Mouse (Mus musculus): ENCODE measurements around the gene Tnfsf12. TPM values are rescaled to one million over a fixed set of nuclear protein-coding genes. Genes with fewer than 3 reads are reported as not detected.

Gene Tnfsf12
- polyA plus RNA-seq, 1 experiment = 5.5 TPM

GRCm38 (mm10) chr11:69654760-69655159 lies 40.9 kb downstream of the Tnfsf12 start:
- Histone ChIP-seq H3ac (ENCODE audit: control insufficient read depth, insufficient read length) (no peak overlapping the region), H3K36me3 (ENCODE audit: control insufficient read depth, insufficient read depth) (peaks cover 14% of the 10 kb centered on the region), H3K4me3 (no peak overlapping the region), H3K79me2 (ENCODE audit: control insufficient read depth, insufficient read depth) (peaks cover 2% of the 10 kb centered on the region), H3K4me2 (ENCODE audit: low read depth) (no peak overlapping the region), H3K27me3 (ENCODE audit: control insufficient read depth, insufficient read depth, insufficient read length) (no peaks in the 10 kb centered on the region)
- TF ChIP-seq POLR2AphosphoS2 (IDR thresholded peaks at IDR 0.05; ENCODE audit: insufficient read length, low read depth) = no peak
- no peak for TF ChIP-seq MYOG (IDR thresholded peaks at IDR 0.05; ENCODE audit: control insufficient read depth in 1 of 3, insufficient read depth in 1 of 3, insufficient read length in 2 of 3, low read depth in 2 of 3)
- no peak for TF ChIP-seq SRF (IDR thresholded peaks at IDR 0.05; ENCODE audit: control insufficient read depth, insufficient read length, low read depth)
- no peak for TF ChIP-seq MYOD1 (IDR thresholded peaks at IDR 0.05; ENCODE audit: control insufficient read depth in 1 of 3, insufficient read length in 2 of 3, low read depth in 2 of 3)
- TF ChIP-seq REST (IDR thresholded peaks at IDR 0.05; ENCODE audit: insufficient read depth, insufficient read length) = no peak

GRCm38 (mm10) chr11:69653399-69653798 lies 42.2 kb downstream of the Tnfsf12 start:
- TF ChIP-seq USF1 (IDR thresholded peaks at IDR 0.05; ENCODE audit: low read depth) (no peak), TCF3 (IDR thresholded peaks at IDR 0.05; ENCODE audit: insufficient read length, low read depth) (no peak), POLR2A (IDR thresholded peaks at IDR 0.05; ENCODE audit: insufficient read length, low read depth) (no peak), TCF12 (IDR thresholded peaks at IDR 0.05; ENCODE audit: insufficient read depth, poor library complexity, severe bottlenecking) (no peak), MYOG (IDR thresholded peaks at IDR 0.05; ENCODE audit: control insufficient read depth in 1 of 3, insufficient read depth in 1 of 3, insufficient read length in 2 of 3, low read depth in 2 of 3) (no peak), REST (IDR thresholded peaks at IDR 0.05; ENCODE audit: insufficient read depth, insufficient read length) (no peak), CEBPB (IDR thresholded peaks at IDR 0.05; ENCODE audit: insufficient read depth, poor library complexity, severe bottlenecking) (no peak), MYOD1 (IDR thresholded peaks at IDR 0.05; ENCODE audit: control insufficient read depth in 1 of 3, insufficient read length in 2 of 3, low read depth in 2 of 3) (no peak), E2F4 (IDR thresholded peaks at IDR 0.05; ENCODE audit: insufficient read depth) (no peak)
- no peaks in the 10 kb centered on the region for H3K79me2 ChIP-seq (ENCODE audit: control insufficient read depth, insufficient read depth)
- H3K36me3 ChIP-seq (ENCODE audit: control insufficient read depth, insufficient read depth) = peaks cover 27% of the 10 kb centered on the region
- no peak overlapping the region for H3K4me2 ChIP-seq (ENCODE audit: low read depth)
- H3ac ChIP-seq (ENCODE audit: control insufficient read depth, insufficient read length) = no peak overlapping the region
- no peaks in the 10 kb centered on the region for H3K27me3 ChIP-seq (ENCODE audit: control insufficient read depth, insufficient read depth, insufficient read length)
- H3K4me3 ChIP-seq = no peak overlapping the region

- H3K4me2 ChIP-seq (ENCODE audit: low read depth) = no peak overlapping the region
- no peaks in the 10 kb centered on the region for H3K79me2 ChIP-seq (ENCODE audit: control insufficient read depth, insufficient read depth)
- no peak for TF ChIP-seq E2F4 (IDR thresholded peaks at IDR 0.05; ENCODE audit: insufficient read depth)
- no peak for TF ChIP-seq POLR2AphosphoS2 (IDR thresholded peaks at IDR 0.05; ENCODE audit: insufficient read length, low read depth)
- no peak for TF ChIP-seq USF1 (IDR thresholded peaks at IDR 0.05; ENCODE audit: low read depth)
- no peak for TF ChIP-seq TCF12 (IDR thresholded peaks at IDR 0.05; ENCODE audit: insufficient read depth, poor library complexity, severe bottlenecking)
- no peak for TF ChIP-seq REST (IDR thresholded peaks at IDR 0.05; ENCODE audit: insufficient read depth, insufficient read length)
- no peak for TF ChIP-seq MYOD1 (IDR thresholded peaks at IDR 0.05; ENCODE audit: control insufficient read depth in 1 of 3, insufficient read length in 2 of 3, low read depth in 2 of 3)
- no peak for TF ChIP-seq POLR2A (IDR thresholded peaks at IDR 0.05; ENCODE audit: insufficient read length, low read depth)
- no peak for TF ChIP-seq MAX (IDR thresholded peaks at IDR 0.05; ENCODE audit: low read depth)
- H3K4me3 ChIP-seq = no peak overlapping the region
- H3K27me3 ChIP-seq (ENCODE audit: control insufficient read depth, insufficient read depth, insufficient read length) = no peaks in the 10 kb centered on the region
- peaks cover 70% of the 10 kb centered on the region for H3K36me3 ChIP-seq (ENCODE audit: control insufficient read depth, insufficient read depth)
- no peak overlapping the region for H3ac ChIP-seq (ENCODE audit: control insufficient read depth, insufficient read length)
Observed at GRCm38 (mm10) chr11:69645860-69646259, 49.8 kb downstream of the Tnfsf12 start.

Other genes with a start within 250 kb of the Tnfsf12 start
- gene Dnah2, start 146.7 kb downstream of the Tnfsf12 start, polyA plus RNA-seq (2012; fragmentation: generic; extraction: Trizol) = 0.24 TPM
- 0.36 TPM for gene Efnb3, start 135.6 kb downstream of the Tnfsf12 start, polyA plus RNA-seq (2012; fragmentation: generic; extraction: Trizol)
- 9.1 TPM for gene Wrap53, start 115.6 kb downstream of the Tnfsf12 start, polyA plus RNA-seq (2012; fragmentation: generic; extraction: Trizol)
- gene Trp53, start 115.5 kb downstream of the Tnfsf12 start, polyA plus RNA-seq (2012; fragmentation: generic; extraction: Trizol) = 119 TPM
- gene Atp1b2, start 89.9 kb downstream of the Tnfsf12 start, polyA plus RNA-seq (2012; fragmentation: generic; extraction: Trizol) = 6.6 TPM
- gene Shbg, start 77.9 kb downstream of the Tnfsf12 start, polyA plus RNA-seq (2012; fragmentation: generic; extraction: Trizol) = 0.05 TPM
- gene Sat2, start 73.8 kb downstream of the Tnfsf12 start, polyA plus RNA-seq (2012; fragmentation: generic; extraction: Trizol) = 3.6 TPM
- 104 TPM for gene Fxr2, start 62.9 kb downstream of the Tnfsf12 start, polyA plus RNA-seq (2012; fragmentation: generic; extraction: Trizol)
- gene Sox15, start 40.5 kb downstream of the Tnfsf12 start, polyA plus RNA-seq (2012; fragmentation: generic; extraction: Trizol) = 0.07 TPM
- gene Mpdu1, start 33.2 kb downstream of the Tnfsf12 start, polyA plus RNA-seq (2012; fragmentation: generic; extraction: Trizol) = 39.1 TPM
- gene Cd68, start 29.7 kb downstream of the Tnfsf12 start, polyA plus RNA-seq (2012; fragmentation: generic; extraction: Trizol) = 0.96 TPM
- 553 TPM for gene Eif4a1, start 23.4 kb downstream of the Tnfsf12 start, polyA plus RNA-seq (2012; fragmentation: generic; extraction: Trizol)
- gene Senp3, start 13.8 kb downstream of the Tnfsf12 start, polyA plus RNA-seq (2012; fragmentation: generic; extraction: Trizol) = 70.5 TPM
- gene Tnfsf13, start 10.1 kb downstream of the Tnfsf12 start, polyA plus RNA-seq (2012; fragmentation: generic; extraction: Trizol) = 0.07 TPM
- 1.6 TPM for gene Tnfsfm13, start 249 bp upstream of the Tnfsf12 start, polyA plus RNA-seq (2012; fragmentation: generic; extraction: Trizol)
- 69.5 TPM for gene Polr2a, start 62.8 kb upstream of the Tnfsf12 start, polyA plus RNA-seq (2012; fragmentation: generic; extraction: Trizol)
- 0.26 TPM for gene Slc35g3, start 66.1 kb upstream of the Tnfsf12 start, polyA plus RNA-seq (2012; fragmentation: generic; extraction: Trizol)
- gene Zbtb4, start 70.1 kb upstream of the Tnfsf12 start, polyA plus RNA-seq (2012; fragmentation: generic; extraction: Trizol) = 9.4 TPM
- gene Chrnb1, start 100.1 kb upstream of the Tnfsf12 start, polyA plus RNA-seq (2012; fragmentation: generic; extraction: Trizol) = 95.3 TPM
- gene Fgf11, start 106.0 kb upstream of the Tnfsf12 start, polyA plus RNA-seq (2012; fragmentation: generic; extraction: Trizol) = 17.5 TPM
- gene Tmem102, start 109.8 kb upstream of the Tnfsf12 start, polyA plus RNA-seq (2012; fragmentation: generic; extraction: Trizol) = 0.61 TPM
- gene Gm39566, start 119.4 kb upstream of the Tnfsf12 start, polyA plus RNA-seq (2012; fragmentation: generic; extraction: Trizol) = 0.02 TPM
- not detected for gene Spem2, start 122.6 kb upstream of the Tnfsf12 start, polyA plus RNA-seq (2012; fragmentation: generic; extraction: Trizol)
- 0.05 TPM for gene Spem1, start 126.3 kb upstream of the Tnfsf12 start, polyA plus RNA-seq (2012; fragmentation: generic; extraction: Trizol)
- gene Nlgn2, start 141.9 kb upstream of the Tnfsf12 start, polyA plus RNA-seq (2012; fragmentation: generic; extraction: Trizol) = 12.8 TPM
- gene Tmem256, start 142.7 kb upstream of the Tnfsf12 start, polyA plus RNA-seq (2012; fragmentation: generic; extraction: Trizol) = 259 TPM
- gene Plscr3, start 150.5 kb upstream of the Tnfsf12 start, polyA plus RNA-seq (2012; fragmentation: generic; extraction: Trizol) = 91.9 TPM
- not detected for gene Tnk1, start 162.9 kb upstream of the Tnfsf12 start, polyA plus RNA-seq (2012; fragmentation: generic; extraction: Trizol)
- gene Tmem95, start 182.2 kb upstream of the Tnfsf12 start, polyA plus RNA-seq (2012; fragmentation: generic; extraction: Trizol) = not detected
- gene Kctd11, start 185.6 kb upstream of the Tnfsf12 start, polyA plus RNA-seq (2012; fragmentation: generic; extraction: Trizol) = 24.5 TPM
- gene Acap1, start 199.7 kb upstream of the Tnfsf12 start, polyA plus RNA-seq (2012; fragmentation: generic; extraction: Trizol) = 1.4 TPM
- gene 2810408A11Rik, start 205.1 kb upstream of the Tnfsf12 start, polyA plus RNA-seq (2012; fragmentation: generic; extraction: Trizol) = 3.0 TPM
- 42.2 TPM for gene Neurl4, start 205.2 kb upstream of the Tnfsf12 start, polyA plus RNA-seq (2012; fragmentation: generic; extraction: Trizol)
- gene Gps2, start 218.0 kb upstream of the Tnfsf12 start, polyA plus RNA-seq (2012; fragmentation: generic; extraction: Trizol) = 38.0 TPM
- 1,243 TPM for gene Eif5a, start 226.1 kb upstream of the Tnfsf12 start, polyA plus RNA-seq (2012; fragmentation: generic; extraction: Trizol)
- gene Ybx2, start 239.9 kb upstream of the Tnfsf12 start, polyA plus RNA-seq (2012; fragmentation: generic; extraction: Trizol) = 0.12 TPM